Mouse (Mus musculus): ENCODE results near the gene Tk1.

Tk1 gene

GRCm38 (mm10) chr11:117825333-117826101 is at the start of gene Tk1, which contains the start of gene Afmid:
Gene Tk1, minus strand, starts transcription at chr11:117826092.
Gene Afmid, plus strand, starts transcription at chr11:117825924.
- peak in 1 of 2 experiments; percentile 61 for DNase-seq (ENCODE audit: low spot score in 2 of 2)

GRCm38 (mm10) chr11:117875681-117876080 is 49.8 kb upstream of the Tk1 start:
- DNase-seq (ENCODE audit: low spot score in 2 of 2): no peak

GRCm38 (mm10) chr11:117874419-117874818 is 48.5 kb upstream of the Tk1 start:
- DNase-seq (ENCODE audit: low spot score in 2 of 2): no peak

GRCm38 (mm10) chr11:117872861-117873608 is 47.1 kb upstream of the Tk1 start, which contains the start of gene Tha1:
Gene Tha1, minus strand, starts transcription at chr11:117873481.
- peak in 1 of 2 experiments; percentile 74 for DNase-seq (ENCODE audit: low spot score in 2 of 2)

- DNase-seq (ENCODE audit: low spot score in 2 of 2): no peak
These were observed 46.2 kb upstream of the Tk1 start for GRCm38 (mm10) chr11:117871911-117872584.

- DNase-seq (ENCODE audit: low spot score in 2 of 2): no peak
These were observed 45.5 kb upstream of the Tk1 start for GRCm38 (mm10) chr11:117871376-117871775.

- peak; percentile 58 to 79 for DNase-seq (ENCODE audit: low spot score in 2 of 2)
These were observed 44.9 kb upstream of the Tk1 start for GRCm38 (mm10) chr11:117870688-117871365.

GRCm38 (mm10) chr11:117865988-117866387 is 40.1 kb upstream of the Tk1 start:
- DNase-seq (ENCODE audit: low spot score in 2 of 2): no peak

GRCm38 (mm10) chr11:117864805-117865204 is 38.9 kb upstream of the Tk1 start:
- no peak for DNase-seq (ENCODE audit: low spot score in 2 of 2)

GRCm38 (mm10) chr11:117863174-117863856 is 37.4 kb upstream of the Tk1 start:
- DNase-seq (ENCODE audit: low spot score in 2 of 2): no peak

GRCm38 (mm10) chr11:117860601-117861000 is 34.7 kb upstream of the Tk1 start, which contains the start of gene Tmem235:
Gene Tmem235, plus strand, starts transcription at chr11:117860752.
- no peak for DNase-seq (ENCODE audit: low spot score in 2 of 2)

- DNase-seq (ENCODE audit: low spot score in 2 of 2): no peak
These were observed 32.5 kb upstream of the Tk1 start for GRCm38 (mm10) chr11:117858392-117858791.

- DNase-seq (ENCODE audit: low spot score in 2 of 2): no peak
These were observed 31.6 kb upstream of the Tk1 start for GRCm38 (mm10) chr11:117857462-117857861.

GRCm38 (mm10) chr11:117855975-117856374 is 30.1 kb upstream of the Tk1 start:
- DNase-seq (ENCODE audit: low spot score in 2 of 2): no peak

GRCm38 (mm10) chr11:117855360-117855759 is 29.5 kb upstream of the Tk1 start:
- DNase-seq (ENCODE audit: low spot score in 2 of 2): no peak

- no peak for DNase-seq (ENCODE audit: low spot score in 2 of 2)
These were observed 28.3 kb upstream of the Tk1 start for GRCm38 (mm10) chr11:117854241-117854640.

- DNase-seq (ENCODE audit: low spot score in 2 of 2): no peak
These were observed 27.0 kb upstream of the Tk1 start for GRCm38 (mm10) chr11:117852875-117853274.

GRCm38 (mm10) chr11:117848985-117849671 is 23.2 kb upstream of the Tk1 start, which contains the start of gene Birc5:
Gene Birc5, plus strand, starts transcription at chr11:117849251.
- DNase-seq (ENCODE audit: low spot score in 2 of 2): peak; percentile 93 to 96

- no peak for DNase-seq (ENCODE audit: low spot score in 2 of 2)
These were observed 22.5 kb upstream of the Tk1 start for GRCm38 (mm10) chr11:117848271-117848984.
